Comparison of ENCODE assay signal across 28 mouse cellular contexts in genomic region chr16:20604705-20605104, GRCm38 (mm10). TPM values are rescaled to one million over a fixed set of nuclear protein-coding genes. Genes with fewer than 3 reads are reported as not detected.
DNase-seq lines count a peak whose midpoint lies in the region; ATAC-seq and TF ChIP-seq lines count a peak whose summit lies in the region.
"Had no signal": no experiment of that assay in that cellular context is flagged by ENCODE, and none has a peak within 500 bp of the region (broad histone marks: within the 10 kb centered on the region; RNA-seq: fewer than 3 reads in every experiment).

No protein-coding gene starts in this region.

- ATAC-seq in hindbrain, embryonic 13.5 days (ENCODE audit: low FRiP score) = no peak
- no peak for ATAC-seq in hindbrain, embryonic 16.5 days
- peak; percentile 61; the same call in 1 of the 2 replicates for ATAC-seq in neural tube, embryonic 12.5 days (ENCODE audit: low FRiP score, low read depth)
- ATAC-seq in midbrain, postnatal 0 days (ENCODE audit: low FRiP score) = no peak
- ATAC-seq: CD4-positive, CD25-positive, alpha-beta regulatory T cell, adult 4 months had no signal

- H3K9ac ChIP-seq in hindbrain, embryonic 13.5 days = no peak overlapping the region
- H3K9ac ChIP-seq in hindbrain, embryonic 16.5 days (ENCODE audit: low read depth, low read length) = no peak overlapping the region
- no peak overlapping the region for H3K9ac ChIP-seq in neural tube, embryonic 12.5 days
- H3K9ac ChIP-seq in midbrain, postnatal 0 days (replicated peaks; ENCODE audit: low read length, poor library complexity, severe bottlenecking) = no peak overlapping the region
- H3K9ac ChIP-seq: embryonic facial prominence, embryonic 12.5 days; hindbrain, embryonic 15.5 days; limb, embryonic 15.5 days; midbrain, embryonic 12.5 days; stomach, embryonic 15.5 days had no signal

- no peak overlapping the region for H3K4me2 ChIP-seq in hindbrain, embryonic 13.5 days
- no peak overlapping the region for H3K4me2 ChIP-seq in hindbrain, embryonic 16.5 days (ENCODE audit: low read length)
- H3K4me2 ChIP-seq in neural tube, embryonic 12.5 days (replicated peaks) = no peak overlapping the region
- H3K4me2 ChIP-seq in midbrain, postnatal 0 days (ENCODE audit: low read depth, low read length, poor library complexity, severe bottlenecking) = no peak overlapping the region
- H3K4me2 ChIP-seq: embryonic facial prominence, embryonic 12.5 days; heart, embryonic 11.5 days; hindbrain, embryonic 15.5 days; limb, embryonic 15.5 days; midbrain, embryonic 12.5 days; stomach, embryonic 15.5 days had no signal

- H3K9me3 ChIP-seq in hindbrain, embryonic 13.5 days = no peaks in the 10 kb centered on the region
- no peaks in the 10 kb centered on the region for H3K9me3 ChIP-seq in hindbrain, embryonic 16.5 days (ENCODE audit: control insufficient read depth, low read length)
- no peaks in the 10 kb centered on the region for H3K9me3 ChIP-seq in neural tube, embryonic 12.5 days
- H3K9me3 ChIP-seq in midbrain, postnatal 0 days (ENCODE audit: low read length) = no peaks in the 10 kb centered on the region
- H3K9me3 ChIP-seq: embryonic facial prominence, embryonic 12.5 days; G1E; hindbrain, embryonic 15.5 days; limb, embryonic 15.5 days; midbrain, embryonic 12.5 days; stomach, embryonic 15.5 days had no signal

- WGBS in hindbrain, embryonic 13.5 days = 69% methylated on average over 9 of the region's 9 CpGs
- 46% methylated on average over 9 of the region's 9 CpGs for WGBS in hindbrain, embryonic 16.5 days
- WGBS in neural tube, embryonic 12.5 days = 79% methylated on average over 9 of the region's 9 CpGs
- WGBS in midbrain, postnatal 0 days = 59% methylated on average over 9 of the region's 9 CpGs

- DNase-seq in cerebellum, postnatal 10 days = peak; percentile 23 to 32
- DNase-seq in cerebellum, adult 8-10 months = no peak
- DNase-seq in neural tube, embryonic 10.5 days (ENCODE audit: extremely low spot score, low spot score) = no peak
- peak; percentile 25 for DNase-seq in midbrain, postnatal 0 days (ENCODE audit: low spot score)
- DNase-seq in thymus, postnatal 25 days = no peak
- DNase-seq: cerebellum, adult 11 months; cerebellum, postnatal 36 days; heart, postnatal 14 days; kidney, adult 9 months; kidney, postnatal 36 days; layer of hippocampus, adult 9-11 months; lung, postnatal 4 days; spleen, adult 18-20 months; thymus, adult 2 months had no signal

- H3K4me1 ChIP-seq in hindbrain, embryonic 13.5 days (replicated peaks) = peaks cover 31% of the 10 kb centered on the region
- peaks cover 8% of the 10 kb centered on the region for H3K4me1 ChIP-seq in hindbrain, embryonic 16.5 days (ENCODE audit: control insufficient read depth, insufficient read depth, low read depth, low read length)
- peaks cover 7% of the 10 kb centered on the region; the same call in 1 of the 2 replicates for H3K4me1 ChIP-seq in neural tube, embryonic 12.5 days
- H3K4me1 ChIP-seq in midbrain, postnatal 0 days (ENCODE audit: insufficient read depth, low read length) = peaks cover under 1% of the 10 kb centered on the region; the same call in 1 of the 2 replicates
- H3K4me1 ChIP-seq: stomach, embryonic 15.5 days had no signal

- H3K36me3 ChIP-seq in hindbrain, embryonic 13.5 days = peaks cover 53% of the 10 kb centered on the region
- peaks cover 18% of the 10 kb centered on the region for H3K36me3 ChIP-seq in hindbrain, embryonic 16.5 days (ENCODE audit: control insufficient read depth, insufficient read depth, low read length)
- peaks cover 48% of the 10 kb centered on the region for H3K36me3 ChIP-seq in neural tube, embryonic 12.5 days
- H3K36me3 ChIP-seq in midbrain, postnatal 0 days (ENCODE audit: insufficient read depth, low read length) = peaks cover 48% of the 10 kb centered on the region

- H3K4me3 ChIP-seq in hindbrain, embryonic 13.5 days = no peak overlapping the region
- no peak overlapping the region for H3K4me3 ChIP-seq in hindbrain, embryonic 16.5 days (ENCODE audit: low read length)
- no peak overlapping the region for H3K4me3 ChIP-seq in neural tube, embryonic 12.5 days
- H3K4me3 ChIP-seq in midbrain, postnatal 0 days (ENCODE audit: low read depth, low read length) = no peak overlapping the region
- H3K4me3 ChIP-seq: embryonic facial prominence, embryonic 12.5 days; hindbrain, embryonic 15.5 days; limb, embryonic 15.5 days; midbrain, embryonic 12.5 days; stomach, embryonic 15.5 days had no signal

- H3K27ac ChIP-seq in hindbrain, embryonic 13.5 days = 0 out of 2 replicates have a peak overlapping the region, but pooled peaks have one; percentile 35
- H3K27ac ChIP-seq in hindbrain, embryonic 16.5 days (ENCODE audit: low read depth, low read length) = no peak overlapping the region
- no peak overlapping the region for H3K27ac ChIP-seq in neural tube, embryonic 12.5 days
- no peak overlapping the region for H3K27ac ChIP-seq in midbrain, postnatal 0 days (ENCODE audit: low read depth, low read length)
- H3K27ac ChIP-seq: embryonic facial prominence, embryonic 12.5 days; hindbrain, embryonic 15.5 days; limb, embryonic 15.5 days; midbrain, embryonic 12.5 days; stomach, embryonic 15.5 days had no signal

- TF ChIP-seq CTCF in midbrain, postnatal 0 days (IDR thresholded peaks at IDR 0.05) = no peak

- H3K27me3 ChIP-seq in hindbrain, embryonic 13.5 days = no peaks in the 10 kb centered on the region
- H3K27me3 ChIP-seq in hindbrain, embryonic 16.5 days (replicated peaks; ENCODE audit: control insufficient read depth, insufficient read depth, low read length) = no peaks in the 10 kb centered on the region
- H3K27me3 ChIP-seq in neural tube, embryonic 12.5 days (replicated peaks) = no peaks in the 10 kb centered on the region
- H3K27me3 ChIP-seq in midbrain, postnatal 0 days (ENCODE audit: insufficient read depth, low read length) = no peaks in the 10 kb centered on the region
- H3K27me3 ChIP-seq: embryonic facial prominence, embryonic 12.5 days; hindbrain, embryonic 15.5 days; limb, embryonic 15.5 days; midbrain, embryonic 12.5 days; stomach, embryonic 15.5 days had no signal

RNA-seq across cellular contexts. Expression of gene Eef1akmt4, which starts 6.7 kb away (rescaled TPM):
- polyA plus RNA-seq in hindbrain, embryonic 13.5 days (2015; fragmentation: Nextera tagmentation; extraction: Ambion mirVana) = 13.4 and 15.1 TPM in 2 replicates
- polyA plus RNA-seq in hindbrain, embryonic 16.5 days (2015; fragmentation: Nextera tagmentation; extraction: Ambion mirVana) = 8.5 and 10.9 TPM in 2 replicates
- polyA plus RNA-seq in neural tube, embryonic 12.5 days (2016; fragmentation: Nextera tagmentation; extraction: Ambion mirVana) = 18.7 and 21.2 TPM in 2 replicates
- 5.2 and 6.8 TPM in 2 replicates for total RNA-seq in midbrain, postnatal 0 days (2014; rRNA removed)
- polyA plus RNA-seq in midbrain, postnatal 0 days (2015; fragmentation: Nextera tagmentation; extraction: Ambion mirVana) = 3.3 TPM in 2 replicates

RNA-seq across cellular contexts. Expression of gene Gm49333, which starts 6.7 kb away (rescaled TPM):
- polyA plus RNA-seq in hindbrain, embryonic 13.5 days (2015; fragmentation: Nextera tagmentation; extraction: Ambion mirVana) = not detected in 2 replicates
- not detected in 2 replicates for polyA plus RNA-seq in hindbrain, embryonic 16.5 days (2015; fragmentation: Nextera tagmentation; extraction: Ambion mirVana)
- not detected in 2 replicates for polyA plus RNA-seq in neural tube, embryonic 12.5 days (2016; fragmentation: Nextera tagmentation; extraction: Ambion mirVana)
- not detected in 2 replicates for total RNA-seq in midbrain, postnatal 0 days (2014; rRNA removed)
- polyA plus RNA-seq in midbrain, postnatal 0 days (2015; fragmentation: Nextera tagmentation; extraction: Ambion mirVana) = not detected in 2 replicates
- total RNA-seq: adrenal gland, adult 18-20 months; G1E; neutrophil, adult 5-6 weeks had no signal
- polyA plus RNA-seq: CD4-positive, CD25-positive, alpha-beta regulatory T cell, adult 4 months; embryonic facial prominence, embryonic 12.5 days; G1E; heart, embryonic 11.5 days; hindbrain, embryonic 15.5 days; limb, embryonic 15.5 days; liver, embryonic 16.5 days; midbrain, embryonic 12.5 days; stomach, embryonic 15.5 days; thymus, adult 2 months had no signal

RNA-seq across cellular contexts. Expression of gene Alg3, which starts 6.8 kb away (rescaled TPM):
- 41.3 and 43.3 TPM in 2 replicates for polyA plus RNA-seq in hindbrain, embryonic 13.5 days (2015; fragmentation: Nextera tagmentation; extraction: Ambion mirVana)
- 43.9 and 44.7 TPM in 2 replicates for polyA plus RNA-seq in hindbrain, embryonic 16.5 days (2015; fragmentation: Nextera tagmentation; extraction: Ambion mirVana)
- 43.3 and 44.5 TPM in 2 replicates for polyA plus RNA-seq in neural tube, embryonic 12.5 days (2016; fragmentation: Nextera tagmentation; extraction: Ambion mirVana)
- 21.3 and 38.2 TPM in 2 replicates for total RNA-seq in midbrain, postnatal 0 days (2014; rRNA removed)
- polyA plus RNA-seq in midbrain, postnatal 0 days (2015; fragmentation: Nextera tagmentation; extraction: Ambion mirVana) = 32.7 and 36.4 TPM in 2 replicates

RNA-seq across cellular contexts. Expression of gene Vwa5b2, which starts 15.4 kb away (rescaled TPM):
- 13.1 and 14.1 TPM in 2 replicates for polyA plus RNA-seq in hindbrain, embryonic 13.5 days (2015; fragmentation: Nextera tagmentation; extraction: Ambion mirVana)
- 31.9 and 36.8 TPM in 2 replicates for polyA plus RNA-seq in hindbrain, embryonic 16.5 days (2015; fragmentation: Nextera tagmentation; extraction: Ambion mirVana)
- 12.7 and 14.0 TPM in 2 replicates for polyA plus RNA-seq in neural tube, embryonic 12.5 days (2016; fragmentation: Nextera tagmentation; extraction: Ambion mirVana)
- 65.7 and 66.6 TPM in 2 replicates for total RNA-seq in midbrain, postnatal 0 days (2014; rRNA removed)
- polyA plus RNA-seq in midbrain, postnatal 0 days (2015; fragmentation: Nextera tagmentation; extraction: Ambion mirVana) = 35.5 and 36.4 TPM in 2 replicates
- total RNA-seq: G1E; heart, postnatal 14 days; neutrophil, adult 5-6 weeks had no signal

RNA-seq across cellular contexts. Expression of gene Camk2n2, which starts 16.4 kb away (rescaled TPM):
- 23.1 and 24.9 TPM in 2 replicates for polyA plus RNA-seq in hindbrain, embryonic 13.5 days (2015; fragmentation: Nextera tagmentation; extraction: Ambion mirVana)
- polyA plus RNA-seq in hindbrain, embryonic 16.5 days (2015; fragmentation: Nextera tagmentation; extraction: Ambion mirVana) = 43.1 and 44.2 TPM in 2 replicates
- polyA plus RNA-seq in neural tube, embryonic 12.5 days (2016; fragmentation: Nextera tagmentation; extraction: Ambion mirVana) = 11.9 and 12.3 TPM in 2 replicates
- total RNA-seq in midbrain, postnatal 0 days (2014; rRNA removed) = 86.3 and 111 TPM in 2 replicates
- polyA plus RNA-seq in midbrain, postnatal 0 days (2015; fragmentation: Nextera tagmentation; extraction: Ambion mirVana) = 85.4 and 87.6 TPM in 2 replicates
- total RNA-seq: neutrophil, adult 5-6 weeks had no signal
- polyA plus RNA-seq: CD4-positive, CD25-positive, alpha-beta regulatory T cell, adult 4 months had no signal

Comparison
In these comparisons a context has a peak if more than half of its experiments do, and no peak if none do; other contexts are left out.
1. DNase-seq: peak in cerebellum, postnatal 10 days (2 of 2) and midbrain, postnatal 0 days (single experiment); none in cerebellum, adult 8-10 months (single experiment), neural tube, embryonic 10.5 days (single experiment) and thymus, postnatal 25 days (single experiment).